Mouse (Mus musculus): ENCODE results near the gene Txk. TPM values are rescaled to one million over a fixed set of nuclear protein-coding genes. Genes with fewer than 3 reads are reported as not detected.

Txk gene
- polyA plus RNA-seq, 1 experiment from 2014 or later: 0.06 TPM

GRCm38 (mm10) chr5:72710572-72711278 is 41.9 kb downstream of the Txk start:
- H3K36me3 ChIP-seq (replicated peaks): no peaks in the 10 kb centered on the region
- WGBS (ENCODE audit: insufficient replicate concordance): 16% methylated on average over 4 of the region's 4 CpGs
- no peak overlapping the region for H3K4me2 ChIP-seq
- H3K27me3 ChIP-seq: no peaks in the 10 kb centered on the region
- no peak for ATAC-seq (ENCODE audit: insufficient read depth)
- no peak overlapping the region for H3K27ac ChIP-seq (replicated peaks)
- no peak overlapping the region for H3K9ac ChIP-seq
- no peaks in the 10 kb centered on the region for H3K9me3 ChIP-seq (replicated peaks)
- H3K4me3 ChIP-seq (replicated peaks): no peak overlapping the region
- H3K4me1 ChIP-seq (replicated peaks): no peaks in the 10 kb centered on the region

GRCm38 (mm10) chr5:72709976-72710375 is 42.6 kb downstream of the Txk start:
- Histone ChIP-seq H3K27me3 (no peaks in the 10 kb centered on the region), H3K9ac (no peak overlapping the region), H3K9me3 (replicated peaks) (no peaks in the 10 kb centered on the region), H3K36me3 (replicated peaks) (no peaks in the 10 kb centered on the region), H3K4me2 (no peak overlapping the region), H3K27ac (replicated peaks) (no peak overlapping the region), H3K4me3 (replicated peaks) (no peak overlapping the region), H3K4me1 (replicated peaks) (no peaks in the 10 kb centered on the region)
- WGBS (ENCODE audit: insufficient replicate concordance): 71% methylated on average over 9 of the region's 9 CpGs
- no peak for ATAC-seq (ENCODE audit: insufficient read depth)

GRCm38 (mm10) chr5:72709451-72709850 is 43.1 kb downstream of the Txk start:
- Histone ChIP-seq H3K9ac (no peak overlapping the region), H3K4me3 (replicated peaks) (no peak overlapping the region), H3K27me3 (no peaks in the 10 kb centered on the region), H3K4me1 (replicated peaks) (no peaks in the 10 kb centered on the region), H3K9me3 (replicated peaks) (no peaks in the 10 kb centered on the region), H3K36me3 (replicated peaks) (no peaks in the 10 kb centered on the region), H3K4me2 (no peak overlapping the region), H3K27ac (replicated peaks) (no peak overlapping the region)
- ATAC-seq (ENCODE audit: insufficient read depth): no peak
- WGBS (ENCODE audit: insufficient replicate concordance): 72% methylated on average over 13 of the region's 13 CpGs

GRCm38 (mm10) chr5:72706722-72707121 is 45.9 kb downstream of the Txk start:
- Histone ChIP-seq H3K9ac (no peak overlapping the region), H3K4me3 (replicated peaks) (no peak overlapping the region), H3K4me2 (no peak overlapping the region), H3K27ac (replicated peaks) (no peak overlapping the region), H3K36me3 (replicated peaks) (no peaks in the 10 kb centered on the region), H3K9me3 (replicated peaks) (no peaks in the 10 kb centered on the region), H3K27me3 (no peaks in the 10 kb centered on the region), H3K4me1 (replicated peaks) (no peaks in the 10 kb centered on the region)
- 64% methylated on average over 10 of the region's 10 CpGs for WGBS (ENCODE audit: insufficient replicate concordance)
- ATAC-seq (ENCODE audit: insufficient read depth): no peak

- Histone ChIP-seq H3K27me3 (no peaks in the 10 kb centered on the region), H3K27ac (replicated peaks) (no peak overlapping the region), H3K4me1 (replicated peaks) (no peaks in the 10 kb centered on the region), H3K9me3 (replicated peaks) (no peaks in the 10 kb centered on the region), H3K4me2 (no peak overlapping the region), H3K4me3 (replicated peaks) (no peak overlapping the region), H3K9ac (no peak overlapping the region), H3K36me3 (replicated peaks) (no peaks in the 10 kb centered on the region)
- WGBS (ENCODE audit: insufficient replicate concordance): 64% methylated on average over 10 of the region's 10 CpGs
- no peak for ATAC-seq (ENCODE audit: insufficient read depth)
Observed at GRCm38 (mm10) chr5:72706095-72706494, 46.5 kb downstream of the Txk start.

GRCm38 (mm10) chr5:72702202-72702601 is 50.4 kb downstream of the Txk start:
- no peak for ATAC-seq (ENCODE audit: insufficient read depth)
- H3K9ac ChIP-seq: no peak overlapping the region
- no peaks in the 10 kb centered on the region for H3K36me3 ChIP-seq (replicated peaks)
- H3K27ac ChIP-seq (replicated peaks): no peak overlapping the region
- H3K9me3 ChIP-seq (replicated peaks): no peaks in the 10 kb centered on the region
- H3K4me1 ChIP-seq (replicated peaks): no peaks in the 10 kb centered on the region
- no peaks in the 10 kb centered on the region for H3K27me3 ChIP-seq
- H3K4me2 ChIP-seq: no peak overlapping the region
- no peak overlapping the region for H3K4me3 ChIP-seq (replicated peaks)

- no peak for ATAC-seq (ENCODE audit: insufficient read depth)
- Histone ChIP-seq H3K4me3 (replicated peaks) (no peak overlapping the region), H3K27me3 (no peaks in the 10 kb centered on the region), H3K9ac (no peak overlapping the region), H3K9me3 (replicated peaks) (no peaks in the 10 kb centered on the region), H3K36me3 (replicated peaks) (no peaks in the 10 kb centered on the region), H3K4me2 (no peak overlapping the region), H3K4me1 (replicated peaks) (no peaks in the 10 kb centered on the region), H3K27ac (replicated peaks) (no peak overlapping the region)
- WGBS (ENCODE audit: insufficient replicate concordance): 71% methylated on average over 2 of the region's 2 CpGs
Observed at GRCm38 (mm10) chr5:72699500-72699818, 53.1 kb downstream of the Txk start.

GRCm38 (mm10) chr5:72698818-72699499 is 53.6 kb downstream of the Txk start:
- no peak overlapping the region for H3K27ac ChIP-seq (replicated peaks)
- no peaks in the 10 kb centered on the region for H3K27me3 ChIP-seq
- no peak overlapping the region for H3K9ac ChIP-seq
- no peaks in the 10 kb centered on the region for H3K36me3 ChIP-seq (replicated peaks)
- WGBS (ENCODE audit: insufficient replicate concordance): 63% methylated on average over 7 of the region's 7 CpGs
- H3K9me3 ChIP-seq (replicated peaks): no peaks in the 10 kb centered on the region
- no peak overlapping the region for H3K4me3 ChIP-seq (replicated peaks)
- H3K4me1 ChIP-seq (replicated peaks): no peaks in the 10 kb centered on the region
- H3K4me2 ChIP-seq: no peak overlapping the region
- no peak for ATAC-seq (ENCODE audit: insufficient read depth)

- H3K4me1 ChIP-seq (replicated peaks): no peaks in the 10 kb centered on the region
- no peaks in the 10 kb centered on the region for H3K27me3 ChIP-seq
- H3K36me3 ChIP-seq (replicated peaks): no peaks in the 10 kb centered on the region
- WGBS (ENCODE audit: insufficient replicate concordance): 45% methylated on average over 3 of the region's 3 CpGs
- ATAC-seq (ENCODE audit: insufficient read depth): no peak
- H3K4me2 ChIP-seq: no peak overlapping the region
- no peak overlapping the region for H3K27ac ChIP-seq (replicated peaks)
- no peaks in the 10 kb centered on the region for H3K9me3 ChIP-seq (replicated peaks)
- H3K9ac ChIP-seq: no peak overlapping the region
- H3K4me3 ChIP-seq (replicated peaks): no peak overlapping the region
Observed at GRCm38 (mm10) chr5:72698343-72698742, 54.2 kb downstream of the Txk start.

- H3K27ac ChIP-seq (replicated peaks): no peak overlapping the region
- no peak for ATAC-seq (ENCODE audit: insufficient read depth)
Observed at GRCm38 (mm10) chr5:72696491-72696890, 56.1 kb downstream of the Txk start.

GRCm38 (mm10) chr5:72694684-72695083 is 57.9 kb downstream of the Txk start:
- Histone ChIP-seq H3K4me1 (replicated peaks) (no peaks in the 10 kb centered on the region), H3K4me2 (no peak overlapping the region), H3K36me3 (replicated peaks) (no peaks in the 10 kb centered on the region), H3K4me3 (replicated peaks) (no peak overlapping the region), H3K9ac (no peak overlapping the region), H3K27me3 (no peaks in the 10 kb centered on the region), H3K9me3 (replicated peaks) (no peaks in the 10 kb centered on the region), H3K27ac (replicated peaks) (no peak overlapping the region)
- ATAC-seq (ENCODE audit: insufficient read depth): no peak
- WGBS (ENCODE audit: insufficient replicate concordance): 54% methylated on average over 2 of the region's 2 CpGs

More at GRCm38 (mm10) chr5:72696491-72696890, 56.1 kb downstream of the Txk start:
- H3K9me3 ChIP-seq (replicated peaks): no peaks in the 10 kb centered on the region
- H3K4me1 ChIP-seq (replicated peaks): no peaks in the 10 kb centered on the region
- H3K4me3 ChIP-seq (replicated peaks): no peak overlapping the region
- no peak overlapping the region for H3K4me2 ChIP-seq
- no peaks in the 10 kb centered on the region for H3K36me3 ChIP-seq (replicated peaks)
- no peaks in the 10 kb centered on the region for H3K27me3 ChIP-seq
- 66% methylated on average over 13 of the region's 13 CpGs for WGBS (ENCODE audit: insufficient replicate concordance)
- no peak overlapping the region for H3K9ac ChIP-seq

- no peaks in the 10 kb centered on the region for H3K9me3 ChIP-seq (replicated peaks)
- no peaks in the 10 kb centered on the region for H3K36me3 ChIP-seq (replicated peaks)
- WGBS (ENCODE audit: insufficient replicate concordance): 77% methylated on average over 5 of the region's 5 CpGs
- H3K4me3 ChIP-seq (replicated peaks): no peak overlapping the region
- no peaks in the 10 kb centered on the region for H3K4me1 ChIP-seq (replicated peaks)
- no peak overlapping the region for H3K27ac ChIP-seq (replicated peaks)
- no peak overlapping the region for H3K4me2 ChIP-seq
- H3K27me3 ChIP-seq: no peaks in the 10 kb centered on the region
- H3K9ac ChIP-seq: no peak overlapping the region
- ATAC-seq (ENCODE audit: insufficient read depth): no peak
Observed at GRCm38 (mm10) chr5:72690516-72690915, 62.1 kb downstream of the Txk start.
